22 mouse cellular contexts compared by ENCODE assay signal in genomic region chr10:42180333-42180732, GRCm38 (mm10).
"Had no signal": no experiment of that assay in that cellular context is flagged by ENCODE, and none has a peak within 500 bp of the region (broad histone marks: within the 10 kb centered on the region; RNA-seq: fewer than 3 reads in every experiment).

No protein-coding gene starts in this region.

- ATAC-seq: hindbrain, postnatal 0 days; intestine, embryonic 16.5 days; liver, embryonic 12.5 days had no signal

- H3K4me3 ChIP-seq: heart, embryonic 12.5 days; hindbrain, embryonic 13.5 days; hindbrain, embryonic 15.5 days; kidney, embryonic 15.5 days; limb, embryonic 13.5 days; limb, embryonic 15.5 days; liver, embryonic 12.5 days had no signal

- DNase-seq: gastrocnemius, postnatal 14 days; gastrocnemius, postnatal 36 days; heart, postnatal 10 days; kidney, adult 11 months; kidney, adult 2 months; kidney, adult 9 months; kidney, postnatal 14 days; kidney, postnatal 36 days; layer of hippocampus, adult 9-11 months; layer of hippocampus, postnatal 36 days; left cerebral cortex, postnatal 4 days had no signal

- H3K36me3 ChIP-seq: hindbrain, embryonic 15.5 days had no signal

- H3K4me1 ChIP-seq: hindbrain, embryonic 13.5 days; hindbrain, embryonic 15.5 days; kidney, embryonic 15.5 days; limb, embryonic 15.5 days; liver, embryonic 12.5 days had no signal

- H3K9ac ChIP-seq: heart, embryonic 12.5 days; hindbrain, embryonic 13.5 days; hindbrain, embryonic 15.5 days; kidney, embryonic 15.5 days; limb, embryonic 13.5 days; limb, embryonic 15.5 days; liver, embryonic 12.5 days; liver, embryonic 14.5 days had no signal

- H3K4me2 ChIP-seq: heart, embryonic 12.5 days; hindbrain, embryonic 13.5 days; hindbrain, embryonic 15.5 days; kidney, embryonic 15.5 days; limb, embryonic 13.5 days; limb, embryonic 15.5 days; liver, embryonic 12.5 days had no signal

- H3K27ac ChIP-seq: hindbrain, embryonic 13.5 days; hindbrain, embryonic 15.5 days; hindbrain, postnatal 0 days; kidney, embryonic 15.5 days; kidney, postnatal 0 days; limb, embryonic 13.5 days; limb, embryonic 15.5 days; liver, embryonic 12.5 days; liver, embryonic 14.5 days had no signal

- H3K27me3 ChIP-seq: heart, embryonic 12.5 days; hindbrain, embryonic 13.5 days; hindbrain, embryonic 15.5 days; kidney, embryonic 15.5 days; limb, embryonic 13.5 days; limb, embryonic 15.5 days had no signal

- H3K9me3 ChIP-seq: heart, embryonic 12.5 days; hindbrain, embryonic 13.5 days; hindbrain, embryonic 15.5 days; kidney, embryonic 15.5 days; limb, embryonic 13.5 days; limb, embryonic 15.5 days; liver, embryonic 12.5 days had no signal
